Mouse (Mus musculus): ENCODE results near the gene Fads2. TPM values are rescaled to one million over a fixed set of nuclear protein-coding genes. Genes with fewer than 3 reads are reported as not detected.
A peak's percentile ranks its signal among the peaks of the same experiment; 100 is the strongest.

Fads2 gene
- polyA plus RNA-seq, 1 experiment from 2014 or later = 46.8 TPM

DNA sequence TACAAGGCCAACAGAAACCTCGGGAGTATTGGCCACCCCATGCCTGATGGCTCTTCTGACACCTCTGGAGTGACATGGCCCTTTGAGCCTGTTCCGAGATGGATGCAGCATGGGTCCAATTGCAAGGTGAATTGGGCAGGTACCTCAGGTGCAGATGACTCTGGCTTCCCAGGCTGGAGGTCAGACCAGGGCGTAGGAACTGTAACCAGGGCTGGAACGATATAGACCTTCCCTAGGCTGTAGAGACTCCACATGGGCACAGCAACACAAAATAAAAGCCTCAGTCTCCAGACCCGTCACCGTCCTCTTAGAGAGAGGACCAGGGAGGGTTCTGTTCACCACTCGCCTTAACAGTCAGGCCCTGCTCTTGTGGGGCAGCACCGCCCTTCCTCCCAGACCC lies 39.3 kb downstream of the Fads2 start:
- Histone ChIP-seq H3K4me2 (replicated peaks; ENCODE audit: low read depth) (no peak overlapping the region), H3K9ac (ENCODE audit: low read depth, low read length) (no peak overlapping the region), H3K27me3 (replicated peaks; ENCODE audit: control insufficient read depth, insufficient read depth, low read length) (no peaks in the 10 kb centered on the region), H3K36me3 (ENCODE audit: control insufficient read depth, insufficient read depth) (peaks cover 47% of the 10 kb centered on the region), H3K4me3 (ENCODE audit: low read depth, low read length) (no peak overlapping the region), H3K4me1 (replicated peaks; ENCODE audit: control insufficient read depth, insufficient read depth, low read length) (peaks cover 4% of the 10 kb centered on the region; the same call in 1 of the 2 replicates), H3K9me3 (ENCODE audit: control insufficient read depth) (no peaks in the 10 kb centered on the region), H3K27ac (ENCODE audit: low read depth, low read length) (no peak overlapping the region)
- ATAC-seq = no peak
- TF ChIP-seq CTCF (IDR thresholded peaks at IDR 0.05; ENCODE audit: low read depth) = no peak
- WGBS = 86% methylated on average over 8 of the region's 8 CpGs

DNA sequence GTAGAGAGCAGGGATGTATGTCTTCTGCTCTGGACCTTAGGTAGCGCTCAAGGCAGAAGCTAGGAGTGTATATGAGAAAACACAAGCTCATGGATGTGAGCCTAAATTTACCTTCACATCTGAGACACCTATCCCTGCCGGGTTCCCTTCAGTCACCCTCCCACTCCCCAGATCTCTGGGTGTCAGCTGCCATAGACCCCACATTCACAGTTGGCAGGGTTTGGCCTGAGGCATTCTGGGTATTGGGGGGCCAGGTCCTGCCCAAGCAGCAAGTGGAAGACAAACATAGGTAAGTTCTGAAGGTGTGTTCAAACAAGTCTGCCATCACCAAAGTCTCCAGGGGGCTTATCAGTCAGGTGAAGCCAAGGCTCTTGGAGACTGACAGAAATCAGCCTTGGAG lies 39.9 kb downstream of the Fads2 start:
- H3K27me3 ChIP-seq (replicated peaks; ENCODE audit: control insufficient read depth, insufficient read depth, low read length) = no peaks in the 10 kb centered on the region
- no peak overlapping the region for H3K4me2 ChIP-seq (replicated peaks; ENCODE audit: low read depth)
- no peaks in the 10 kb centered on the region for H3K9me3 ChIP-seq (ENCODE audit: control insufficient read depth)
- H3K9ac ChIP-seq (ENCODE audit: low read depth, low read length) = no peak overlapping the region
- H3K4me3 ChIP-seq (ENCODE audit: low read depth, low read length) = no peak overlapping the region
- ATAC-seq = no peak
- peaks cover 11% of the 10 kb centered on the region for H3K4me1 ChIP-seq (replicated peaks; ENCODE audit: control insufficient read depth, insufficient read depth, low read length)
- H3K27ac ChIP-seq (ENCODE audit: low read depth, low read length) = peak overlapping the region; percentile 85
- WGBS = 90% methylated on average over 2 of the region's 2 CpGs
- H3K36me3 ChIP-seq (ENCODE audit: control insufficient read depth, insufficient read depth) = peaks cover 50% of the 10 kb centered on the region
- no peak for TF ChIP-seq CTCF (IDR thresholded peaks at IDR 0.05; ENCODE audit: low read depth)

DNA sequence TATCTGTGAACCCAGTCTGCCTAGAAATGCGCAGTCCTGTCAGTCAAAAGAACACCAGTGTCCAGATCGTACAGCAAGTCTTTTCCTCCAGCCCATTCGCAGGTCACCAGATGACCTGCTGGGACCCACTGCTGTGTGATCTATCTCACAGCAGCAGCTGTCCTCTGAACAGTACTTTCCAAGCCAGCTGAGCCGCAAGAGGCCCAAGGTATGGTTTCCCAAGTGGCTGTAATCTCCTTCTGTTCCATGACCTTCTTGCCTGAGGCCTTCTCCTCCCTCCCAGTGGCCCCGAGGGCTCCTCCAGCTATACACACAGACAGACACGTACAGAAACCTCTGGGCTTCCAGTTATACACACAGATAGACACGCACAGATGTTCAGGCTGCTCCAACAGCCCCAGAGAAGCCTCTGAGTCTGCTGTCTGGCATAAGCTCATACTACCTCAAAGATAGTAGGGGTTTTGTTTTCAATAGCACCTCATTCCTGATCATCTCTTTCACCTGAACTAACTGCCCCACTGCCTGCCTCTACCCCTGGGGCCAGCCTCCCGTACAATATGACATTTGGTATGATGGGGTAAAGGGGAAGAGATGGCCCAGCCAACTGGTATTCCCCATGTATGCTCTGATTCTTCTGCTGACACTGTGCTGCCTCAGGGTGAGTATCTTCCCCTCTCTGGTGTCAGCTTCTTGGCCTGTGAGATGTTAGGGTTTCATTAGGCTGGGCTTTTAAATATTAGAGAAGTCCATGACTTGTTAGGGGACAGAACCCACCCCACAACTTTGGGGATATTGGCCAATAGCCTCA lies 40.6 kb downstream of the Fads2 start:
- H3K36me3 ChIP-seq (ENCODE audit: control insufficient read depth, insufficient read depth) = peaks cover 52% of the 10 kb centered on the region
- no peaks in the 10 kb centered on the region for H3K9me3 ChIP-seq (ENCODE audit: control insufficient read depth)
- peak overlapping the region; percentile 85 for H3K27ac ChIP-seq (ENCODE audit: low read depth, low read length)
- H3K27me3 ChIP-seq (replicated peaks; ENCODE audit: control insufficient read depth, insufficient read depth, low read length) = no peaks in the 10 kb centered on the region
- no peak overlapping the region for H3K9ac ChIP-seq (ENCODE audit: low read depth, low read length)
- H3K4me3 ChIP-seq (ENCODE audit: low read depth, low read length) = no peak overlapping the region
- TF ChIP-seq CTCF (IDR thresholded peaks at IDR 0.05; ENCODE audit: low read depth) = no peak
- peaks cover 12% of the 10 kb centered on the region for H3K4me1 ChIP-seq (replicated peaks; ENCODE audit: control insufficient read depth, insufficient read depth, low read length)
- ATAC-seq = peak; percentile 25
- WGBS = 28% methylated on average over 8 of the region's 8 CpGs
- H3K4me2 ChIP-seq (replicated peaks; ENCODE audit: low read depth) = 0 out of 2 replicates have a peak overlapping the region, but pooled peaks have one; percentile 14

DNA sequence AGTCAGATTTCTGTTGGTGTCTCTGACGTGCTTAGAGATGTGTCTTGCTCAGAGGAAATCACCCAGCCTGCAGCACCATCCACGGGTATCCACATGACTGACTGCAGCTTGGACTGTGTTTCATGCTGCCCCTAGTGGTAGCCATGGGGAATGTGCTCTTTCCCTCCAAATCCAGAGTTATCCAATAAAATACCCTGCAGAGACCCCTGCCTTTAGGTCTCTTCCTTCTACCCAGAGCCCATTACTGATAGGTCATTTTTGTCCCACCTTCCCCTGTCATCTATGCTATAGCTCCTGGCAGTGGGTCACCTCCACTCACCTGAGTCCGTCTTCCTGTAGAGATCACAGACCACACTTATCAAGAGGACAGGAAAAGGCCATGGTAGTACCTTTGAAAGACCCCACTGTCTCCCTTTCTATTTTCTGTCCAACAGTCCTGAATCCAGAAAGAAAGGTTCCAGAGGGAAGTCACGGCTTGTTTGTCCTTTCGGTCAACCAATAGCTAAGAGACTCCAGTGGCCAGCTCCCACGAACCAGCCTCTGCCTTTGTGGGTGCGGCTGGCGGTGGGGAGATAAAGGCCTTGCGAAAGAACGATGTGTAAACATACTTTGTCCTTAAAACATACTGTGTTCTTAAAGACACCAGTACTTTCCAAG lies 41.5 kb downstream of the Fads2 start:
- peak overlapping the region; percentile 28 for H3K4me3 ChIP-seq (ENCODE audit: low read depth, low read length)
- H3K4me2 ChIP-seq (replicated peaks; ENCODE audit: low read depth) = peak overlapping the region; percentile 64
- H3K27ac ChIP-seq (ENCODE audit: low read depth, low read length) = peak overlapping the region; percentile 85
- 18% methylated on average over 10 of the region's 10 CpGs for WGBS
- ATAC-seq = peak; percentile 81
- 0 out of 2 replicates have a peak overlapping the region, but pooled peaks have one; percentile 2 for H3K9ac ChIP-seq (ENCODE audit: low read depth, low read length)
- peaks cover 44% of the 10 kb centered on the region for H3K36me3 ChIP-seq (ENCODE audit: control insufficient read depth, insufficient read depth)
- H3K4me1 ChIP-seq (replicated peaks; ENCODE audit: control insufficient read depth, insufficient read depth, low read length) = peaks cover 8% of the 10 kb centered on the region
- H3K9me3 ChIP-seq (ENCODE audit: control insufficient read depth) = no peaks in the 10 kb centered on the region
- no peaks in the 10 kb centered on the region for H3K27me3 ChIP-seq (replicated peaks; ENCODE audit: control insufficient read depth, insufficient read depth, low read length)
- TF ChIP-seq CTCF (IDR thresholded peaks at IDR 0.05; ENCODE audit: low read depth) = peak; percentile 91

DNA sequence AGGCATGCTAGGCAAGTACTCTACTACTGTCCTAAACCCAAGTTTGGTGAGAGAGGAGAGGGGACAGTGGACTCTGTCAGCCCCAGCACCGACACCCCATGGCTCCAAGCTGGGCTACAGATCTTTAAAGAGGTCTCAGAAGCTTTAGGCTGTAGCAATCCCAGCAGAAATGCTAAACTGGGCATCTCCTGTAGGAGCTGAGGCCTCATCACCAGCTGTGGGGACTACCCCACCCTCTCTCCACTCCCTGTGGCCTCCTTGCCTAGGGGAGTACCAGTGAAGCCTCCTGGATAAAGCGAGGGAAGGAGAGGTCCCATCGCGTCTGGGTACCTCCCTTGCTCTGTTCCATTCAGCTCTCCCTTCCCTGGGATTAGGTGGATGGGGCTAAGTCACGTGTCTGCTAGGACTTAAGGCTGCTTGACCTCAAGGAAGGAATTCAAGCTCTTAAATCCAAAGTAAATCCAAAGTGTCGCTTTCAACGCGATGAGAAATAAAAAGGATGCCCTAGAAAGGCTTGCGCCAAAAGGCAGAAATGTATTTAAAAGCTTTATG lies 42.6 kb downstream of the Fads2 start:
- Histone ChIP-seq H3K4me3 (ENCODE audit: low read depth, low read length) (no peak overlapping the region), H3K4me2 (replicated peaks; ENCODE audit: low read depth) (peak overlapping the region; percentile 64), H3K9ac (ENCODE audit: low read depth, low read length) (no peak overlapping the region), H3K4me1 (replicated peaks; ENCODE audit: control insufficient read depth, insufficient read depth, low read length) (peaks cover 8% of the 10 kb centered on the region), H3K27me3 (replicated peaks; ENCODE audit: control insufficient read depth, insufficient read depth, low read length) (no peaks in the 10 kb centered on the region), H3K36me3 (ENCODE audit: control insufficient read depth, insufficient read depth) (peaks cover 43% of the 10 kb centered on the region), H3K27ac (ENCODE audit: low read depth, low read length) (peak overlapping the region; percentile 31; the same call in 1 of the 2 replicates), H3K9me3 (ENCODE audit: control insufficient read depth) (no peaks in the 10 kb centered on the region)
- no peak for ATAC-seq
- no peak for TF ChIP-seq CTCF (IDR thresholded peaks at IDR 0.05; ENCODE audit: low read depth)
- 51% methylated on average over 9 of the region's 9 CpGs for WGBS

DNA sequence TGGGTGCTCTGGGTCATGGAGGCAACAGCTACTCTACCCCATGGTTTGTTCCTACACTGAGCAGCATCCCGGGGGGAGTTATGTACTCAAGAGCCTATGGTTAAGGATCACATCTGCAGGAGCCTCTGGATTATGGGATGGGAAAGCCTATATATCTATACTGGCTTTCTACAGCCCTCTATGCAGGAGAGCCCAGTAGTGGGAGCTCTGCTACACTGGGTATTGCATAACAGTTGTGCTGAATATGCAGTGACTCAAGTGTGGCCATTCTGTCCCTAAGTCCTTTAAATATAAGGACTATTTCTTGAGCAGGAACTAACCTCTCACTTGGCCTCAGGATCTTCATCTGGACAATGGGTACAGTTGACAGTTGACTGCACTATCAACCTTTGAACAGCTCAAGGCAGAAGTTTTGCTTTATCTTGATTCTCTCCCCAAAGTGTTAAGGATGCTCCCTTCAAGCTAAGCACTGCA lies 43.2 kb downstream of the Fads2 start:
- no peak for ATAC-seq
- no peaks in the 10 kb centered on the region for H3K27me3 ChIP-seq (replicated peaks; ENCODE audit: control insufficient read depth, insufficient read depth, low read length)
- H3K9me3 ChIP-seq (ENCODE audit: control insufficient read depth) = no peaks in the 10 kb centered on the region
- H3K27ac ChIP-seq (ENCODE audit: low read depth, low read length) = peak overlapping the region; percentile 31; the same call in 1 of the 2 replicates
- TF ChIP-seq CTCF (IDR thresholded peaks at IDR 0.05; ENCODE audit: low read depth) = peak; percentile 41
- peaks cover 42% of the 10 kb centered on the region for H3K36me3 ChIP-seq (ENCODE audit: control insufficient read depth, insufficient read depth)
- 71% methylated on average over 1 of the region's 1 CpGs for WGBS
- H3K4me3 ChIP-seq (ENCODE audit: low read depth, low read length) = no peak overlapping the region
- peak overlapping the region; percentile 64 for H3K4me2 ChIP-seq (replicated peaks; ENCODE audit: low read depth)
- peaks cover 8% of the 10 kb centered on the region for H3K4me1 ChIP-seq (replicated peaks; ENCODE audit: control insufficient read depth, insufficient read depth, low read length)
- no peak overlapping the region for H3K9ac ChIP-seq (ENCODE audit: low read depth, low read length)

All from intestine, postnatal 0 days (tissue).